Mouse (Mus musculus) ES-E14 (cell line): ENCODE measurements around the gene 5530401A14Rik. TPM values are rescaled to one million over a fixed set of nuclear protein-coding genes. Genes with fewer than 3 reads are reported as not detected.
A peak's percentile ranks its signal among the peaks of the same experiment; 100 is the strongest.

Experiments
- DNase-seq: peaks from one replicate; pipeline ENCODE4 v3.0.0-alpha.2; 2013; ENCODE audit warnings: low read depth, low spot score
- H3K27ac ChIP-seq: 2 replicates; pipeline ENCODE4 v1.5.1; 2012; ENCODE audit warnings: low read depth, mild to moderate bottlenecking, low read length, moderate library complexity, mixed read lengths; ENCODE audit not compliant: poor library complexity, insufficient read depth, severe bottlenecking
- H3K36me3 ChIP-seq: 2 replicates; pipeline ENCODE4 v1.6.1; 2012; ENCODE audit warnings: mild to moderate bottlenecking, low read length, moderate library complexity, mixed read lengths; ENCODE audit not compliant: control insufficient read depth, poor library complexity, insufficient read depth, severe bottlenecking
- H3K4me1 ChIP-seq, 2 experiments: fragments of 150-350 bp in 1 of 2; sonication (generic) in 1 of 2; 2 replicates each; pipeline ENCODE4 v1.6.1; 2012; ENCODE audit warnings: low read length in 2 of 2, mild to moderate bottlenecking in 1 of 2, mixed read lengths in 1 of 2; ENCODE audit not compliant: control insufficient read depth in 2 of 2, insufficient read depth in 2 of 2, poor library complexity in 1 of 2
- H3K4me3 ChIP-seq, 2 experiments: fragments of 150-350 bp in 1 of 2; sonication (generic) in 1 of 2; 2 replicates each; pipeline ENCODE4 v1.5.1; 2012; ENCODE audit warnings: low read length in 2 of 2, low read depth in 1 of 2, mild to moderate bottlenecking in 1 of 2, mixed read lengths in 1 of 2; ENCODE audit not compliant: insufficient read depth in 1 of 2, poor library complexity in 1 of 2, severe bottlenecking in 1 of 2
- H3K9ac ChIP-seq: 2 replicates; pipeline ENCODE4 v1.6.1; 2012; ENCODE audit warnings: low read depth, mild to moderate bottlenecking, low read length, mixed read lengths; ENCODE audit not compliant: poor library complexity, insufficient read depth, severe bottlenecking
- H3K9me3 ChIP-seq: fragments of 150-350 bp; sonication (generic); 2 replicates; pipeline ENCODE4 v1.6.1; 2012; ENCODE audit warnings: low read depth, mild to moderate bottlenecking, low read length; ENCODE audit not compliant: control insufficient read depth, insufficient read depth
- CHD2 ChIP-seq: IDR thresholded peaks from 2 replicates; pipeline ENCODE4 v1.6.1; 2014; ENCODE audit warnings: mild to moderate bottlenecking, low read depth, low read length, inconsistent platforms
- HCFC1 ChIP-seq: IDR thresholded peaks from 2 replicates; pipeline ENCODE4 v1.6.1; 2012; ENCODE audit warnings: low read length, inconsistent platforms, borderline replicate concordance; ENCODE audit not compliant: insufficient read depth
- MAFK ChIP-seq: IDR thresholded peaks from 2 replicates; pipeline ENCODE4 v1.6.1; 2014; ENCODE audit warnings: mild to moderate bottlenecking, low read depth, low read length, inconsistent platforms; ENCODE audit not compliant: insufficient read depth
- ZC3H11A ChIP-seq: IDR thresholded peaks from 2 replicates; pipeline ENCODE4 v1.6.1; 2012; ENCODE audit warnings: low read depth, mild to moderate bottlenecking, inconsistent platforms, low read length, borderline replicate concordance
- ZNF384 ChIP-seq: IDR thresholded peaks from 2 replicates; pipeline ENCODE4 v1.6.1; 2012; ENCODE audit warnings: low read depth, low read length, inconsistent platforms
- in situ Hi-C, 2 experiments: fragments of 600-800 bp; cut with MboI; formaldehyde crosslinking; loops; one replicate each; pipeline ENCODE4 v1.15.1; 2025; ENCODE audit warnings: low sequenced_read_pairs in 2 of 2, inconsistent platforms in 1 of 2; ENCODE audit not compliant: unreplicated experiment in 2 of 2
- total RNA-seq: library from RNA; depleted of rRNA; stranded (reverse); fragments of 300-350 nt; gene quantifications from 2 replicates; pipeline ENCODE4 v1.2.3, GENCODE M21; 2012

5530401A14Rik gene
- total RNA-seq, 1 experiment, result not detected

- Histone ChIP-seq H3K27ac (no peak overlapping the region), H3K9me3 (no peaks in the 10 kb centered on the region), H3K4me1 (peaks cover 0 to 2% of the 10 kb centered on the region in 2 experiments; a peak in 1 of 4 replicates), H3K9ac (no peak overlapping the region), H3K36me3 (no peaks in the 10 kb centered on the region), H3K4me3 (no peak overlapping the region)
- in situ Hi-C loops, result no loop called here
- TF ChIP-seq MAFK, result no peak
- no peak for TF ChIP-seq CHD2
- TF ChIP-seq ZC3H11A, result no peak
- TF ChIP-seq HCFC1, result no peak
- TF ChIP-seq ZNF384, result no peak
- no peak for DNase-seq
These were observed 5.3 kb downstream of the 5530401A14Rik start for GRCm38 (mm10) chr11:81865661-81866382.

DNA sequence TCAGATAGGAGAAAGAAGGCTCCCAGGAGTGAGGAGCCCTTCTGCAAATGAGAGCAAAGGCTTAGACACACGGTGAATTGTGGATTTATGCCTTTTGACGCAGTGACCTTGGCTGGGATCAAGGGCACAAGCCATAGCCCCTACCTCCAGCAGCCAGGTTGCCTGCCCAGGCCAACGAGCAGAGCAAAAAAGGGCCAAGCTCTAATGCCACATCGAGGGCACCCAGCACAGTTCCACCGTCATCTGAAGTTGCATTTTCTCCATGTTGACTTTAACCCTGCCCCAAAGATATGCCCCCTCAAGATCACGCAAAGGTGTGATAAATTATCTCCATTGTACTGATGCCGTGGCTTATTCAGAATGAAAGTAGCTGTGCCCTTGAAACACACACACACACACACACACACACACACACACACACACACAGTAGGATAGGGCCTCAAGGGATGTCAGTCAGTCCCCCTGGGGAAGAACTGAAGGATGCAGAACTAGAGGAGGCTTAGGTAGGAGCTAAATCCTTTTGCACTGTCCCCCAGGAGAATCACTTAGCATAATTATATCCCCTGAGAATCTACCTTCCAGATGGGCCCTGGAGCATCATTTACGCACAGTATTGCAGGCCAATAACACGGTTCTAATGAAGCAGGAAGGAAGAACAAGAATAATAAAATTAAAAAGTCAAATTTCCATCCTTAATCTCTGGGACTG is 11.2 kb downstream of the 5530401A14Rik start:
- DNase-seq, result no peak
- H3K36me3 ChIP-seq, result no peaks in the 10 kb centered on the region
- TF ChIP-seq HCFC1 (no peak), CHD2 (no peak), ZNF384 (no peak), ZC3H11A (no peak), MAFK (no peak)
- no peak overlapping the region for H3K9ac ChIP-seq
- in situ Hi-C loops, result no loop called here
- H3K4me3 ChIP-seq, result no peak overlapping the region
- H3K9me3 ChIP-seq, result no peaks in the 10 kb centered on the region
- H3K4me1 ChIP-seq, result no peaks in the 10 kb centered on the region
- no peak overlapping the region for H3K27ac ChIP-seq

- no peaks in the 10 kb centered on the region for H3K36me3 ChIP-seq
- H3K4me1 ChIP-seq, result peaks cover 0 to 7% of the 10 kb centered on the region in 2 experiments; a peak in 1 of 4 replicates
- no peak overlapping the region for H3K9ac ChIP-seq
- H3K9me3 ChIP-seq, result no peaks in the 10 kb centered on the region
- no peak overlapping the region for H3K27ac ChIP-seq
- TF ChIP-seq ZC3H11A (no peak), MAFK (no peak), HCFC1 (no peak), CHD2 (no peak)
- no peak overlapping the region for H3K4me3 ChIP-seq
- DNase-seq, result no peak
- in situ Hi-C loops, result no loop called here
These were observed 36.0 kb downstream of the 5530401A14Rik start for GRCm38 (mm10) chr11:81896511-81896910.

DNA sequence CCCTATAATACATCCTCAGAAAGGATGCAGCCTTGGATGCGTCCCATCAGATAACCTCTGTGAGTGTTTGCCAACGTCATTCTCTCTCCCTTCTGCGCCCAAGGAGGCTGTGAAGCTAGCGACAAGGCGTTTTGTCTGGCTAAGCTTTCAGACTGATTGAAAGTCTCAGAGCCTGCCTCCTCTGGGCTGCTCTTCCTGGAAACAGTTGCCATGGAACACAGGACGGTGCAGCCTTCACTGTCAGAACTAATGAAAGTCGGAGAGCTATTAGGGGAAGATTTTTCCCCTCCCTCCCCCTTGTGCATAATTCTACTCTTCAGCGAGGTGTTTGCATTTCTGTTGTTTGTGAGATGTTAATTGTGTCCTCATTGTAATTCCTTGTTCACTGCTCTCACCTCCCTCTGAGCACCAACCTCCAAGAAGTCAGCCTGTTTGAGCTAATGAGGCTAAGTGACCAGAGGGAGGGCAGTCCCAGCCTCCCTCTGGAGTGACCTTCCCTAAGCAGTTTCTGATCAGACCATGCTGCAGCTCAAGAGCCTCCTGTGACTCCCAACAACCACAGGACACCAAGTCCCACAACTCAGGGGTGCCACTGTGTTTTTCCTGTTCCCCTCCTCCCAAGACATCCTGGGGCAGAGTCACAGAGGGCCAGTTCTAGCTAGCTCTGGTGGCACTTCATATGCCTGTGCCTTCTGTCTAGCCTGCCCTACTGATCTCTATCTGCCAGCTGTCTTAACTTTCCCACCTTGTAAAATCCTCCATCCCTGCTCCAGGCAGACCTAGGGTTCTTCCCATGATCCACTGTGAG is 37.3 kb downstream of the 5530401A14Rik start:
- H3K4me1 ChIP-seq, result peaks cover 0 to 7% of the 10 kb centered on the region in 2 experiments; a peak in 1 of 4 replicates
- H3K27ac ChIP-seq, result no peak overlapping the region
- no peak overlapping the region for H3K4me3 ChIP-seq
- in situ Hi-C loops, result no loop called here
- no peaks in the 10 kb centered on the region for H3K9me3 ChIP-seq
- peak; percentile 9 for DNase-seq
- no peak for TF ChIP-seq ZC3H11A
- TF ChIP-seq MAFK, result no peak
- TF ChIP-seq CHD2, result no peak
- no peak for TF ChIP-seq HCFC1
- TF ChIP-seq ZNF384, result no peak
- no peaks in the 10 kb centered on the region for H3K36me3 ChIP-seq
- no peak overlapping the region for H3K9ac ChIP-seq
